Mouse (Mus musculus) monocyte, adult 5-6 weeks (primary cell): Measurements from ENCODE around the gene En1. TPM values are rescaled to one million over a fixed set of nuclear protein-coding genes. Genes with fewer than 3 reads are reported as not detected.

Experiments used
- ATAC-seq: fragments of 153-309, 156-312 bp; replicated peaks from 2 replicates; pipeline ENCODE4 v1.8.0; 2017; ENCODE audit warnings: mild to moderate bottlenecking; ENCODE audit not compliant: low TSS enrichment, insufficient number of reproducible peaks, severe bottlenecking, poor library complexity, low FRiP score
- total RNA-seq: library from RNA; stranded (forward); fragments of 200-1000, 200-491, 200-594 nt; gene quantifications from 3 replicates; pipeline ENCODE4 v1.2.3, GENCODE M21; 2017

Gene En1
- total RNA-seq, result not detected in 3 replicates

DNA sequence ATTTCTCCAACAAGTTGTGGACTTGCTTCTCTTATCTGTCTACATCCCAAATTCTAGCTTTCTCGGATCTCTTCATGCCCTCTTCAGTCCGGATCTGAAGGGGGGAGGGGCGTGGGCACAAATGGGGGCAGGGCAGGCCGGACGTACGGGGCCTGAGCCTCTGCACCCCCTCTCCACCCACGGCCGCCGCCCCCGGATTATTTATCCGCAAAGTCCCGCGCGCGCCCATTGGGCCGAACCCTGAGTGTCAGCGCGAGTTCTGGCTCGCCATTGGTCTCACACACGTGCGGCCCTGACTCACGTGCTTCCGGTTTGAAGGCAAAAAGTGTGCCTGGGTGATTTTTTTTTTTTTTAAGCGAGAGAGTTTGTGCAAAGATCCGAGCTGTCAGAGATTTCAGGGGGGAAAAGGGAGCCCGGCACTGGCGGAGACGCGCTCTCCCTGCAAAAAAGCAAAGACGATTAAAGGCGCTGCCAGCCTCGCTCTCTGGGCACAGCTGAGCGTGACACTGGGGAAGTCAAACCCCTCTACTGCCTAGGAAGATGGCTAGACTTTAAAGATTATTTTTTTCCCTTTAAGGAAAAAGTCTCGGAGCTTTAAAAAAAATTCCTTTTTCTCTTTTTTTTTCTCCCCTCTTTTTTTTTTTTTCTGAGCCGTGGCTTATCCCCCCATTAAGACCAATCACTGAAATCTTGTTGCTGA lies at the start of gene En1:
En1 (plus strand) TSS at position 388 of the 700 bp plus-strand sequence.
- no peak for ATAC-seq

DNA sequence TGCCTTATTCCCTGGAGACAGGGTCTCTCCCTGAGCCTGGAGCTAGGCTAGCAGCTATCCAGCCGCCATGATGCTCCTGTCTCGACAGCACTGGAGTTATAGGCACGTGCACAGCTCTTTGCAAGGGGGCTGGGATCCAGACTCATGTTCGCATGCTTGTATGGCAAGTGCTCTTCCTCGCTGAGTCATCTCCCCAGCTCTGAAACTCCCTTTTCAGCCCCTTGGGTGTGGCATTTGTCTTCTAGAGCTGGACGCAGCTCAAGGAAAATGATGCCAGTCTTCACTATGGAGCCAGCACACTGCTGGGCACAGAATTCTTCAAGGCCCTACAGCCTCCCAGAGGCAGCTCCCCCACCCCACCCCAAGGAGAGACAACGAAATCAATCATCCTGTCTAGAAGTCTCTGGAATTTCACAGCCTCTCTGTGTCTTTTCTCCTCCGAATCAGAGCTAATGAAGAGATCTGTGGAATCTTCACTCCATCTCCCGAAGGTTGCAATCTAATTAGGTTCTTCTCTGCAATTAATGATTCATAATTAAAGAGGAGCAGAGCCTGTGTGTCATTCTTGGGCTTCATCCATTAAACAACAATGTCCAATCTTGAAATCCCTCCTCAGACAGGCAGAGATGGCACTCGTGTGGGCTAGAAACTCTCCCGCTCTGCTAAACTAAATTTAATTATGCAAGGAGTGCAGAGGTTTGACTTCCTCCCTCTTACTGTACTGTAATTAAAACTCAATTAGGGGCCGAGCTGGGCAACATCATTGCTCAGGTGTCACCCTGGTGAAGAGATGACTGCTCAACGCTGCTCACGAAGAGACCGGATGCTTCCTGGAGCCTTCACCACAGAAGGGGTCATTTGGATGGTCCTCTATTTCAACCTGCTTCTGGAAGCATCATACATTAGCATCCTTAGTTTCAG lies 45.0 kb upstream of the En1 start:
- no peak for ATAC-seq

DNA sequence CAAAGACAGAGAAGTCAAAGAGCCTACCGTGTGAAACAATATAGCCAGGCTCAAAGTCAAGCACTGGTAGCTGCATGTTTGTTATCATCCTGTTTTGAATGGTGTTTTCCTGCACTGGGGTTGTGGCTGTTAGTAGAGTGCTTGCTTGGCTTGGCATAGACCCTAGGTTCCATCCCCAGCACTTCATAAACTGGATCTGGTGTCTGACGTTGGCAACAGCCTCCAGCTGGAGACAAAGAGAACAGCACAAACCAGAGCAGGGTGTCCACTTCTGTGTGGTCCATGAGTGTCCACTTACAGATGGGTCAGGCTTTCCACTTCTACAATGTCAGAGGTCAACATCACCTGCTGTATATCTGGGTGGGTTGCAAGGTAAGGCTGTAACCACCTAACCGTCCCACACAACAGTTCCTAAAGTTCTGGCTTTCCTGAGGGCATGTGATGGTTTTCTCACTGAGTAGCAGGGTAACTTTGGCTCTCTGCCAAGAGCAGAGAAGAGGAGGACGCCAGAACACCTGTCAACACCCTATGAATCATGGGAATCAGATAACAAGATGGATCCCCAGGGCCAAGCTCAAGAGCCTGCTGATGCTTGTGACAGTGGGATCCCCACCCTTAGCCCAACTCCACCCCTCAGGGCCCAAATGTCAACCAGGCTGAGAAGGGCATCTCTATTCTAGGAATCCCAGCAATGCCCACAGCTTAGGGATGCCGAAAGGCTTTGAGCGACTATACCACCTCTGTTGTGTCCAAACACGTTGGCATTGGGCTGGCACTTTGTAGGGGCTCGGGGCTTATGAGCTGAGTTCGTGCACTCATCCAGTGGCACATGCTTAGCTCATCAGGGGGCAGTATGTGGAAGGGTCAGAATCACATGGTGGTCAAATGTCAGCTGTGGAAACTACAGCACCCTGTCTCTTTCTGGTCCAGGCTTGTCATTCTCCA lies 43.6 kb upstream of the En1 start:
- ATAC-seq, result no peak

DNA sequence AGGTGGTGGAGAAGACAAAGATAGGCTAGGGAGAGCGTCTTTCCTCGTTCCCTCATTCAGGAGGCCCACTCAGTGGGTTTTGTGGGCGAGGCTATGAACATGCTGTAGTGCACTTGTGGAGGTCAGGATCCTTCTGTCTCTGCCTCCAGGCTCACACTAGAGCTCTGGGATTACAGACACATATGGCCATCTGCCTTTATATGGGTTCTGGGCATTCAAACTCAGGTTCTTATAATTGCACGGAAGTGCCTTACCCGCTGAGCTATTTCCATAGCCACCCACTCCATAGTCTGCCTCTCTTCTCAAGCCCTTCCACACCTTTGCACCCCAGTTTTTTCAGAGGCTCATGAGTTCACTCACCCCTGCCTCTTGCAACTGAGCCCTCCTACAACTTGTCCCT lies 42.3 kb upstream of the En1 start:
- ATAC-seq, result no peak

DNA sequence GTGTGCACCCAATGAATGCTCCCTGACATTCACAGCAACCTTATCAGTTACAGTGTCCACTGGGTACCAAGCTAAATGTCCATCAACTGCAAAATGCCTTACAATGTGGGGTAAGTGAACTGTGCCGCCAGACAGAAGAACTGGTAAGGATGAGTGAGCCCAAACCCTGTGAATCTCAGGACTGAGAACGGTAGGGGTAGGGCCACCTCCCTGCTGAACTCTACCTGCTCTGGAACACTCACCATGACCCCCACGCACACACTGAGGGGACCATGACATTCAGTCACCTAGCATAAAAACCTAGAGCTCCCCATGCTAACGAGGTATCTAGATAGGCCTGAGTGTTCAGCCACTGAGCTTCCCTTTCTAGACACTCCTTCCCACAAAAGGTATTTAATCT lies 20.9 kb upstream of the En1 start:
- no peak for ATAC-seq

DNA sequence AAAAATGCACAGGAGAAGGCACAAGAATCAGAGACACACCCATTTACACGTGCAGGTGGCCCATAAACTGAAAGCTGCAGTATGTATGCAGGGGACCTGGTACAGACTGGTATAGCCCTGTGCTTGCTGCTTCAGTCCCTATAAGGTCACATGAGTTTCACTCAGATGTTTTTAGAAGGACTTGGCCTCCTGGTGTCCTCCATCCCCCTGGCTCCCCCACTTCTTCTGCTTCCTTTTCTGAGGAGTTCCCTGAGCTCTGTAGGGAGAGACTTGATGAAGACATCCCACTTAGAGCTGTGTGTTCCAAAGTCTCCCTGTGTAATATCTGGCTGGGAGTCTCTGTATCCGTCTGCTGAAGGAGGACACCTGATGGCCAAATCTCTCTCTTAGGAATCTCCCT lies 16.7 kb upstream of the En1 start:
- ATAC-seq, result no peak

DNA sequence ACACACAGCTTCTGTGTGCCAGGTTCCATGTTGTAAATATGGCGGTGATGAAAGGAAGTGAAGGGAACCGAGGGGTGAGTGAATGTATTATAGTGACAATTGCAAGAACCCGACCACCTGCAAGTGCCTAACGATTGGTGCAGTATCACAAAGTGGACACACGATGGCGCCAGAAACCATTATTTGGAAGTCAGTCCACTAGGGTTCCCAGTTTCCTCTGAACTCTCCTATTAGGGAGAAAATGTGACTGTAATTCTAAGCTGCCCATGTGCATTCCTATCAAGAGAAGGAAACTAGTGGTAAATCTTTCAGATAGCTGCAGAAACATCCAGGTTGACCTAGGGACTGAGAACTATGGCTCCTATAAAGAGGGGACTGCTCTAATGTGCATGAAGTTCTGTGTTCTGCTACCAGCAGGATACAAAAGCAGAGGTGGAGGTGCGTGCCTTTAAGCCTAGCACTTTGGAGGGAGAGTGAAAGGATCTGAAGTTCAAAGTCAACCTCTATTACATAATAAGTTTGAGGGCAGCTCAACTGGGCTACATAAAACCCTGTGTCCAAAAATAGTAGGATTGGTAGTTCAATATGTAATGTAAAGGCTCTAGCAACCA lies 15.6 kb upstream of the En1 start:
- no peak for ATAC-seq

DNA sequence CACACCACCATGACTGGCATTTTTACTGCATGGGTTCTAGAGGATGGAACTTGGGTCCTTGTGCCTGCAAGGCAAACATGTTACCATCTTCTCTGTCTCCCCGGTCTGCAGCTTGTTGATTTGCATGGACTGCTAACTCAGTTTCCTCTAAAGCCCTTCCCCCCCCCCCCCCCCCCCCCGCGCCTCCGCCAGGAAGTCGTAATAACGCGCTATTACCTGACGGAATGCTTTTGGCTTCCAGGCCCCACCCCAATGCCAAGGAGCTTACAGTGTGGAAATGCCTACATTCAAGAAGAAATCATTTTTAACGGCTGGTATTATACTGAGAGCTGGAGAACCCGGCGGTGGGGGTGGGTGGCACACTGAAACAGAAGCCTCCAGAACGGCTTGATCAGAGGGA lies 14.8 kb upstream of the En1 start:
- ATAC-seq, result no peak

DNA sequence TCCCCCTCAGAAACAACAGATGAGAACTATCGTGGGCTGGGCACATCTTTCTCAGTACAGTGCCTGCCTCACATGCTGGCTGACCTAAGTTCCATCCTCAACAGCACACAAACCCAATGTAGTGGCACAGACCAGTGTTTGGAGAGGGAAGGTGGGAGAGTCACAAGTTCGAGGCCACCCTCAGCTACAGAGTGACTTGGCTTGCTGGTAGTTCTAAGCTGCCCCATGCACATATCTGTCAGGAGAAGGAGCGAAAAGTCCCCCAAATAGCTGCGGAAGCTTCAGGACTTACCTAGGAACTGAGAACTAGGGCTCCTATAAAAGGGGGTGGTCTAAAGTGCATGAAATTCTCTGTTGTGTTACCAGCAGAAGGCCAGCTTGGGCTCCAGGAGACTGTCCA lies 14.3 kb upstream of the En1 start:
- no peak for ATAC-seq

DNA sequence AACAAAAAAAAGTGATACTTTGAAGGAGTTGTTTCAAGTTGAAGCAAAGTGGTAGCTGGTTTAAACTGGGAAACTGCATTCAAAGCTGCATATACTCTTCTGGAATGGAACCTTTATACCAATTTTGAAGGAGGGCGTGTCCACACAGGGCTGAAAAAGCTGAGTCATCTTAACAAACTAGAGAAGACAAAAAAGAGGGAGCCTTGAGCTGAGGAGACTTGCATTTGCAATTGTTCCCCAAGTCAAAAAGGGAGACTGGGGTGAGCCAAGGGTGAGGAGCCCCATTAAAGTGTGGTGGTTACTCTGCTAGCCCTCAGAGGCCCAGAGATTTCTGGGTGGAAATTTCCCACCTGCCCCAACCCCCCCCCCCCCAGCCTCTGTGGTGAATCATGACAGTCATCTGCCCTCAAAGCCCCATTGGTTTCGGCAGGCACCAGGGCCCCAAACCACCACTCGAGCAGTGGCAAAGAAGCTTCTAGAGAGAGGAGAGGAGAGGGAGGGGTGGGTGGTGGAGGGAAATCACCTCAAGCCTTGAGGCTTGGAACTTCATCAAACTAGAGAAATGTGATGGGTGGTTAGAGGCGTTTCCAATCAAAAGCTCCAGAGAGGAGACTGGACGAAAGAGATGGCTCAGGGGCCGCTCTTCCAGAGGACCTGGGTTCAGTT lies 13.7 kb upstream of the En1 start:
- no peak for ATAC-seq

DNA sequence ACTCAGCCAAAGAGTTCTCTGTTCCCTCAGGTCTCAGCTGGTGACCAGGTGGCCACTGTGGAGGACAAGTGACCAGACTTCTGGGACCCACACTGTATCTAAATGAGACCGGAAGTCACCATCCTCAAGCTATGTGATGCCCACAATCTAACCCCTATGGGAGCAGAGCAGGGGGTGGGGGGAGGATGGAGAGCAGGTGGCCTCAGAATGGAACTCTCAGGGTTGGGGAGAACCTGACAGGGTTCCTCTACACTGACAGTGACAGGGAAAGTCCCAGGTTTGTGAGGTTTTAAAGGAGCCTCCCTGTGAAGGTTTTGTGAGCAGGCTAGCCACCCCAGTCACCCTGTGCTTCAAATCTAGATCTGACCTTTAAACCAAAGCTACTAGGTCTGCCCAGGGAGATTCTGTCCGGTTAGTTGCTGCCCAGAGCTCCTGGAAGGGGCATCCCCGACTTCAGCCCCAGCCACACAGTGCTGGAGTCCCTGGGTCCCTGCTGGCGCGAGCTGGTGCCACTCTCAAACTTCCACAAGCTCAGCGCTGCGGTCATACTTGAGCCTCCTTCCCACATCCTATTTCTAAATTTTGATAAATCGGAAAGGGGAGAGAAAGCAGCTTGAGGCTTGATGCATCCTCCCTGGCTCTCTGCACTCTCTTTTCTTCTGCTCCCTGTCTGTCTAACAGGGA lies 8.8 kb upstream of the En1 start:
- no peak for ATAC-seq

DNA sequence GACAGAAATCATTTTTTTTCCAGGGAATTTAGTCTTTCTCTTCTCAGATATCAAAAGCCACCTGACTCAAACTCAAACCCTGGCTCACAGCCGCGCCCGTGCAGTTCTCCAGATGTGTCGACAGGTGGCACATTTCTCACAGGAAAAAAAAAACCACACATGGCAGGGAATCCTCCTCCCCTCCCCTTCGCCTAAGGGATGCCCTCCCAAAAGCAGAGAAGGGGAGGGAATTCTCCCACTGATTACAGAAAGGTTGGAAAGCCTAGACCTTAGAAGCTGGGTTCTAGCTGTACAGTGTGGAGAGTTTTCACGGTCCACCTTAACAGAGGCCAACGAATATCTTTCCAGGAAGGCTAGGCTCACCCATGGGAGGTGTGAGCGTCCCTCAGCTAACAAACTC lies 7.6 kb upstream of the En1 start:
- no peak for ATAC-seq

DNA sequence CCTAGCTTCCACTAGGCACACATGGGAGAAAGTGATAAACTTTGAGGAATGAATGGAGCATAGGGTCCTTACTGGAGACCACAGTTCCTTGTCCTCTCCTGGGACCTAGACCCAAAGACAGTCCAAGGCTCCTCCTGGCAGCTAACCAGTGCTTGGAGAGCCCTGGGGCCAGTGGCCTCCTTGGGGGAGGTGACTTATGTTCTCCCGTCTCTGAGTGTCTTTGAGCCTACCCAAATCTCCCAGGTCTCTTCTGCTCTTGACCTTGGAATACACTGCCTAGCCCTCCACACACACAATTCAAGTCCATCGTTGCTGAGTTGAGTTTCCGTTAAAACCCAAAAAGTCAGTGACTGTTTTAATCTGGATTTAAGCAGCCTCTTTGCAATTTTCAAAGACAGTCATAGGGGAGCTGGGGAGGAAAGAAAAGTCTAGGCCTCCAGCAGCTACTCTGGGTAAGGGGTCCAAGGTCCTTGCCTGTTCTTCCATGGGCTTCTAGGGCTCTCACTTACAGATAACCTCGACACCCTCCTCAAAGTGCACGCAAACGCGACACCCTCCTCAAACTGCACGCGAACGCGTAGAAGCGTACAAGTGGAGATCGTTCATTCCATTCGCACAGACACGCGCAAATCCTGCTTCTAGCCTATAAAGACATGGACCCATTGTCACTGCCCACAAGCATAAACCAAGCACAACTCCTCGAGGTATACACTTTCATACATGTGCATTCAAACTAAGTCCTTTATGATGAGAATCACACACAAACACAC lies 6.6 kb upstream of the En1 start:
- ATAC-seq, result no peak

DNA sequence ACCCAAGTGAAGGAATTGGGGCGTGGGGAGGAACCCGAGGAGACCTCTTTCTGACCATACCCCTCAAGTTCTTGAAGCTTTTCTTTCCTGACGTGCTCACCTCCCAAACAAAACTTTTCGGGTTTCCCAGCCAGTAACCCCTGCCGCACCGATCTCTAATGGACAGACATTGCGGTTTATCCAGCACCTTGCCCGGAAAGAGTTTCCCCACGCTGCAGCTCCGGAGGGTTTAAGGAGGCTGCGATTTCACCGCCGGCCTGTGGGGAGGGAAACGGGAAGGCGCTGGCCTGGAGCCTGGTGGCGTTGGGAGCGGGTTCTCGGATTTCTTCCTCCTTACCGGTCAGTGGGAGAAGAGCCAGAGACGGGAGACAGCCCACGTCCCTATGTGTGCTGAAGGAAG lies 5.9 kb upstream of the En1 start:
- ATAC-seq, result no peak

DNA sequence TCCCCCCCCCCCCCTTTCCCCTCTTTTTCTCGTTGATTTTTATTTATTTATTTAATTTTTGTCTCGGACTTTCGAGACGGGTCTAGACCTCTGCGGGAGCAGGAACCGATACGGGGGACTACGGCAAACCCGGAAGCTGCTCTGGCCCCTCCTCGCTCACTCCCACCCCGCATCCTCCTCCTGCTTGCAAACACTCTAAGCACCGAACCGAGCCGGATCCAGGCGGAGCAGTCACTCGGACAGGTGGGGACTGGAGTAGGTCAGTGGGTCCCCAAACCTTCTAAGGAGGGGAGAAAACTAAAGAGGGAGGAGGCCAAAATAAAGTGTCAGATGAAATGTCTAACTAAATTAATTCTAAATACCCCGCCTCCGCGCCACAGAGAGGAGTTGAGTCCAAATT lies 5.4 kb upstream of the En1 start:
- no peak for ATAC-seq

DNA sequence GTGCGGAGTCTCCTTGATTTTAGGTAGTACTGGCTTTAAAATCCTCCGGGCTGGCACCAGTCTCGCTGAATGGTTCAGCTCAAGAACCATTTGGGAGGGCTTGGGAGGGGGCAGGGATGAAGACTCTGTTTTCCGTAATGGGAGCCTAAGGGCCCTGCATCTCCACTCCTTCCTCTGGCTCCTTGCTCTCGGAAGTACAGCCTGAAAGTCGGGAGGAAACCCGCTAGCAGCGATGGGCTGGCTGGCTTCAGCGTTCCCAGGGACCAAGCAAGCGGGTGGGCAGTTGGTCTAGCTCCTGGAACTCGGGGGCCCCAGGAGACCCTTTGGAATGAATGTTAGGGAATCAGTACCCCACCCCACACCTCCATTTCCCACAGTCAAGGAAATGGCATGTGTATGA lies 4.9 kb upstream of the En1 start:
- no peak for ATAC-seq
